Mouse (Mus musculus) ovary, postnatal 10 days (tissue): ENCODE results near the gene Fosl1.
A peak's percentile ranks its signal among the peaks of the same experiment; 100 is the strongest.

Experiments used
- DNase-seq: peaks from one replicate; pipeline ENCODE4 v3.0.0; 2022; ENCODE audit warnings: low spot score

Gene Fosl1

GRCm38 (mm10) chr19:5424782-5425741 is 22.3 kb upstream of the Fosl1 start, which contains the start of the genes Drap1 and AI837181:
Drap1 (minus strand) TSS chr19:5424979.
AI837181 (plus strand) TSS chr19:5425144.
- peak; percentile 88 for DNase-seq

- DNase-seq: no peak
Measured at GRCm38 (mm10) chr19:5425906-5426565, 21.3 kb upstream of the Fosl1 start.

GRCm38 (mm10) chr19:5426640-5427290 is 20.6 kb upstream of the Fosl1 start:
- no peak for DNase-seq

- no peak for DNase-seq
Measured at GRCm38 (mm10) chr19:5428083-5428482, 19.3 kb upstream of the Fosl1 start.

GRCm38 (mm10) chr19:5429219-5429618 is 18.1 kb upstream of the Fosl1 start:
- no peak for DNase-seq

- no peak for DNase-seq
Measured at GRCm38 (mm10) chr19:5429806-5430205, 17.5 kb upstream of the Fosl1 start.

GRCm38 (mm10) chr19:5430408-5430807 is 16.9 kb upstream of the Fosl1 start:
- DNase-seq: no peak

- DNase-seq: no peak
Measured at GRCm38 (mm10) chr19:5431911-5432464, 15.4 kb upstream of the Fosl1 start.

GRCm38 (mm10) chr19:5432992-5433852 is 14.1 kb upstream of the Fosl1 start:
- DNase-seq: no peak

GRCm38 (mm10) chr19:5433951-5434350 is 13.4 kb upstream of the Fosl1 start:
- DNase-seq: no peak

GRCm38 (mm10) chr19:5444371-5444908 is 2.9 kb upstream of the Fosl1 start:
- no peak for DNase-seq

GRCm38 (mm10) chr19:5444954-5445353 is 2.4 kb upstream of the Fosl1 start:
- no peak for DNase-seq

GRCm38 (mm10) chr19:5445747-5446146 is 1.6 kb upstream of the Fosl1 start:
- DNase-seq: no peak

- no peak for DNase-seq
Measured at GRCm38 (mm10) chr19:5448354-5449150, 1.2 kb downstream of the Fosl1 start.

GRCm38 (mm10) chr19:5449673-5450072 is 2.3 kb downstream of the Fosl1 start:
- DNase-seq: no peak

GRCm38 (mm10) chr19:5451766-5452165 is 4.4 kb downstream of the Fosl1 start:
- DNase-seq: no peak

- no peak for DNase-seq
Measured at GRCm38 (mm10) chr19:5455037-5455436, 7.7 kb downstream of the Fosl1 start.

GRCm38 (mm10) chr19:5455568-5455967 is 8.2 kb downstream of the Fosl1 start:
- no peak for DNase-seq

- DNase-seq: no peak
Measured at GRCm38 (mm10) chr19:5456241-5456921, 9.0 kb downstream of the Fosl1 start.
